Mouse (Mus musculus) bone marrow macrophage, adult 2 months (primary cell): ENCODE data around the gene Kcmf1. TPM values are rescaled to one million over a fixed set of nuclear protein-coding genes. Genes with fewer than 3 reads are reported as not detected.
"Not testable (repeated sequence)": the region's sequence is repeated elsewhere in the genome, so short reads cannot be mapped to it uniquely, and the experiment has no call there.

Experiments used
- H3K27ac ChIP-seq: 2 replicates; pipeline ENCODE4 v1.5.1; 2012; ENCODE audit warnings: low read depth, low read length; ENCODE audit not compliant: insufficient read depth
- H3K4me1 ChIP-seq: 2 replicates; pipeline ENCODE4 v1.6.1; 2012; ENCODE audit warnings: low read length; ENCODE audit not compliant: control insufficient read depth, insufficient read depth
- H3K4me3 ChIP-seq: 2 replicates; pipeline ENCODE4 v1.5.1; 2012; ENCODE audit warnings: mild to moderate bottlenecking, low read length, moderate library complexity; ENCODE audit not compliant: insufficient read depth
- CTCF ChIP-seq: IDR thresholded peaks from 2 replicates; pipeline ENCODE4 v1.5.1; 2012; ENCODE audit warnings: low read depth, mild to moderate bottlenecking, low read length, moderate library complexity
- POLR2A ChIP-seq: IDR thresholded peaks from 2 replicates; pipeline ENCODE4 v1.6.1; 2012; ENCODE audit warnings: mild to moderate bottlenecking, low read depth, low read length, borderline replicate concordance
- polyA plus RNA-seq: library from polyadenylated mRNA; stranded (reverse); fragments of >200 nt; gene quantifications from 2 replicates; pipeline ENCODE4 v1.2.4, GENCODE M21; 2012; ENCODE audit not compliant: missing spikeins, insufficient read depth, insufficient read length

The Kcmf1 gene
- polyA plus RNA-seq, 1 experiment: 73.8 TPM

DNA sequence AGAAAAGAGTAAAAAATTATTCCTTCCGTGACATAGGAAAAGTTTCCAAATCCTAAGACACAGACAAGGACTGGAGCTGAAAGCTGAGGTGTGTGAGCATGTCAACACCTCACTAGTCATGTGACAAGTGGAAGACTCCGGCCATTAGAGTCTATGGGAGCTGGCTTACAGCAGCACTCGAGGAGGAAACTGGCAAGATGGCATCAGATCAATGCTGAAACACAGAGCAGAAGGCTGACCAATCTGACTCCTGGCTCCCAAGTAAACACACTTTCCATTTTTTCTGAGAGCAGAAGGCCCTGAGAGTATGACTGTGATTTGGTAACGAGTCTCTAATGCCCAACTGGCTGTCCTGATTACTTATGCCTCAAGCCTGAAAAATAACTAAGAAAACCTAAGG is 47.6 kb downstream of the Kcmf1 start:
- Histone ChIP-seq H3K4me1 (peaks cover 17% of the 10 kb centered on the region), H3K27ac (no peak overlapping the region), H3K4me3 (no peak overlapping the region)
- TF ChIP-seq CTCF (no peak), POLR2A (no peak)

DNA sequence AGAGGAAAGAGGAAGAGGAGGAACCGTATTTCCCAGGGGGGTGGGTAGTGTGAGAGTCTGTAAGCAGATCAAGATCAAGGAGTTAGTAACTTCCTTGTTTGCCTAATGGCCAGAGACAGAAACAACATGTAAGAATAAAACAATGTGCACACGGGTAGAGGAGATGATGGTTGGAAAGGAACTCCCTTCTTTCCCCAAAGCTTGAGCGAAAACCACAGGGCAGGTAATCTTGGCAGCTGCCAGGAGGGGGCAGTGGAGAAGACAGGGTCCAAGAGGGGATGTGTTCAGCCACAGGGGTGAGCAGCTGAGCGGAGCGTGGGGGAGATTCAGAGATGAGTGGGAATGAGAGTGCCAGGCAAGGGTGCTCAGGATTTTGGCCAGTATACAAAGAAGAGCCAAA is 48.1 kb downstream of the Kcmf1 start:
- H3K4me1 ChIP-seq: peaks cover 17% of the 10 kb centered on the region

DNA sequence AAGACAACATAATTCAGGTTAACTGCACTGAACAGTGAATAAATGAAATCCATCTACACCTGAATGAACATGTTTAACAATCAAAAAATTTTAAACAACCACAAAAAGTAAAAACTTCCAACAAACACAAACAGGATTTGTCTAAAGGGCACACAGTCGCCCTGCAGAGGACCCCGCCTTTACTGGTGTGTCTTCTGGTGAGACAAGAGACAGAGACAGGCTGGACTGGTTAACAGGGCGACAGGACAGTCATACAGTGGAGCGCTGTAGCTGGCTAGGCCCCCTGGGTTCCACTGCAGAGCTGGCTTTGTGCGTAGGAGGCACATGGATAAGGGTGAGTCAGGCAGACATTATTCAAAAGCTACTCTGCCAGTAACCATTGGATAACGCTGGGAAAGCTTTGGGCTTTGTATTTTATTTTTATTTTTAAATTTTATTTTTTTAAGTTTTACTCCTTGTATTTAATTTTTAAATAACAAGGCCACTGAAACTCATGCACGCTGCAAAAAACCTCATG is 57.7 kb downstream of the Kcmf1 start:
- Histone ChIP-seq H3K4me3 (no peak overlapping the region), H3K27ac (no peak overlapping the region), H3K4me1 (no peaks in the 10 kb centered on the region)
- TF ChIP-seq POLR2A (no peak), CTCF (no peak)

More for the DNA sequence above, 48.1 kb downstream of the Kcmf1 start:
- H3K4me3 ChIP-seq: no peak overlapping the region
- TF ChIP-seq POLR2A: no peak
- no peak for TF ChIP-seq CTCF
- H3K27ac ChIP-seq: no peak overlapping the region

DNA sequence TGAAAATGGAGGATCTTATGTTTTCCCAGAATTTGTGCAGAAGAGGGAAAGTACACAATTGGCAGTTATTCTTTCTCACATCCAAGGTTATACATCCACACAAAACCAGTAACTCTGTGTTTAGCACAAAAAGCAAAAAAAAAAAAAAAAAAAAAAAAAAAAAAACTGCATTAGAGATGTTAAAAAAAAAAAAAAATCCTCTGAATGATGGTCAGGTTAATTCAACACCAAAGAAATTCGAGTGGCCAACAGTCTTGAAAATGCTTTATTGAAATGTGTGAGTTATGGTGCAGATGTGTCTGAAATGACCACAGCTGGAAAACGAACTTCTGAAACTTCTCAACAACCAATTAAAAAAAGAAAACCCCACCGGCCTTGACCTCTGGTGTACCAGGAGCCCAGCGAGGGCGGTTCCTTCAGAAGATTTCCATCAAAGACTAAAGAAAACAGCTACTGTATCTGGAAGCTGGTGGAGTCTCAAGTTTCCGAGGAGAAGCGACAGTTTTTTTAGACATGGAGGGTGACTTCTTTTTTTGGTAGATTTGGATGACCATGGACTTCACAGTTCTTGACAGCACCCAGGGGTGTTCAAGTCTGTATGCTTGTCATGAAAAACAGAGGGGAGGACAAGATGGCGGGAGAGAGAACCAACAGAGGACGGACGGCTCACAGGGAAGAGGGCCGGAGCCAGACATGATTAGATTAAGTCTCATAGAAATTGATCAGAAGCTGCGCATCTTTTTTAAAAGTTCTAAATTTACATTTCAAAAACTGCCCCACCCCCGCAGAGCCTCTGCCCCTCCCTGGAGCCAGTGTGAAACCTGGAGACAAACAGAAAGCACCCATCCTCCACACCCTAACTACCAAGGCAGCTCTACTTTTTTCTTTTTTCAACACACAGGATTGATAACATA is 58.7 kb downstream of the Kcmf1 start:
- no peaks in the 10 kb centered on the region for H3K4me1 ChIP-seq
- TF ChIP-seq POLR2A: no peak
- H3K27ac ChIP-seq: no peak overlapping the region
- no peak overlapping the region for H3K4me3 ChIP-seq

DNA sequence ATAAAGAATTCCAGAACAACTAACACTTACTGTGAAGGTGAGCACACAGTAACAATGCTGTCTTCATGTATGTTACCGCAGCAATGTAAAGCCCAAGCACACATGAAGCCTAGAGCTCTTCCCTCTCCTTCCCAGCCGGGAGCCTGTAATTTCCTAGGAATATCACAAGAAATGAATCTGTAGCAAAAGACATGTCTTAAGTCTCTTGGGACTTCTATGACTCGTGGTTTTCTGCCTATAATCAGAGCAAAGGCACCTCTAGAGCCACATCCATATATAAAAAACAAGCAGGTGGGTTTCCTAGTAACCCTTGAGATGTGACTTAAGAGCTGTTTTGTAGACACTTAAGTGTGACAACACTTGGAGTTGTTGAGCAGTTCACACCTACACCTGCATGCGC is 62.0 kb downstream of the Kcmf1 start:
- Histone ChIP-seq H3K4me3 (no peak overlapping the region), H3K27ac (no peak overlapping the region), H3K4me1 (peaks cover 4% of the 10 kb centered on the region)
- TF ChIP-seq POLR2A (no peak), CTCF (no peak)

DNA sequence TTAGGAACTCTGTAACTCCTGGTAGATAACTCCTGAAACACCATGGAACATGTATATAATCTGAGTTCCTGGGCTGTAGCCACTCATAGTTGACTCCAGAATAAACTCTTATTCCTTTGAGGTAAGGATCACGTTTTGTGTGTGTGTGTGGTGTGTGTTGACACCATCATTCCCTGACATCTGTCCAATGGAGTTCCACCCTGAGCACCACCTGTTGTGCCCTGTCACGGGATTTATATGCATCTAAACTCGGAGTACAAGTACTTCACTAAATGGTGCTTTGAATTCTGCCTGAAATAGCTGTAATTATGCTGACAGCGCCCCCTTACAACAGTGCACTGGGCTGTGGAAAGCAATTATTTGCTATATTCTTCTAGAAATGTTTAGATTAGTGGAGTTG is 65.3 kb downstream of the Kcmf1 start:
- H3K4me1 ChIP-seq: peaks cover 4% of the 10 kb centered on the region
- TF ChIP-seq CTCF (no peak), POLR2A (no peak)
- H3K27ac ChIP-seq: no peak overlapping the region
- no peak overlapping the region for H3K4me3 ChIP-seq

DNA sequence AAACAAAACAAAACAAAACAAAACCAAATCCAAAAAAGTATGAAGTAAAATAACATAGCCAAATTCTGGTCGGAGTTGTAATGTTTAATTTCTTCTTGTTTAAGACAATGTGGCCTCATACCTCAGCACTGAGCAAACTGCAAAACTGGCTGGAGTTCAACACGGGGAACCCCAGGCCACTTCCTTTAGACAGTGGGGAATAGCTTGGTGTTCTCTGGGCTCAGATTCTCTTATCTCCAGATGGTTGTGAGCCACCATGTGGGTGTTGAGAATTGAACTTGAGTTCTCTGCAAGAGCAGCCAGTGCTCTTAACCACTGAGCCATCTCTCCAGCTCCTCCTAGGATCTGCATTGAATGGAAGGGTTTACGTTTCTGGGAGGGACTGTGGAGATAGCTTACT is 67.9 kb downstream of the Kcmf1 start:
- H3K4me3 ChIP-seq: no peak overlapping the region
- no peak for TF ChIP-seq CTCF
- no peak for TF ChIP-seq POLR2A
- H3K4me1 ChIP-seq: peaks cover 4% of the 10 kb centered on the region
- H3K27ac ChIP-seq: no peak overlapping the region

DNA sequence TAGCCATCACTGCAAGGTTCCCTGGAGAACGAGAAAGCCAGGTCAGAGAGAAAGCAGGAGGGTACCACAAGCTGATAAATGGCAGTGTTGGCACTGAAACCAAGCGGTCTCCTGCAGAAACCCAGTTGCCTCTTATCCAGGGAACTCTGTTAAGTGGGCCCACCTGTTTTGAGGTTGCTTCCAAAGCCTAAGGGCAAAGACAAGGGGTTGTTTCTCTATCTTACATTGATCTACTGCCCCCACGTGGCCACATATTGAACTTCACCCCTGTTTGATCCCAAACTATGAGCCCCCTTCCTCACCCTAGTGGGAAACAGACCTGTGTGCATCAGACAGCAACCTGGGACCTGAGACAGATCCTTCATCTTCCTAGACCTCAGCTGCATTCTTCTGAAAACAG is 68.5 kb downstream of the Kcmf1 start:
- Histone ChIP-seq H3K4me1 (peaks cover 4% of the 10 kb centered on the region), H3K27ac (no peak overlapping the region), H3K4me3 (no peak overlapping the region)
- no peak for TF ChIP-seq POLR2A
- TF ChIP-seq CTCF: peak; percentile 54; the same call in 1 of the 2 replicates

DNA sequence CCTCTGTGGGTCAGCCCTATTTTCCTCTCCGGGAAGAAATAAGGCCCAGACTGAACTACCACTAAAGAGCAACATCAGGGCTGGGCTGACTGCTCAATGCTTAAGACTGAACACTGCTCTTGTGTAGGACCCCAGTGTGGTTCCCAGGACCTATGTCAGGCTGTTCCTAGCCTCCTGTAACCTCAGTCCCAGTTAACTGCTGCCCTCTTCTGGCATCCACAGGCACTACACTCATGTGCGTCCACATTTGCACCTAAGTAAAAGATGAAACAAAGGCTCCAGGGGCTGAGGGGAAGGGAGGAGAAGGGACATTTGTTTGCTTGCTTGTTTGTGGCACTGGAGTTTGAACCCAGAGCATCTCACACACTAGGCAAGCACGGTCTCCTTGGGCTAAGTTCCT is 70.9 kb downstream of the Kcmf1 start:
- Histone ChIP-seq H3K27ac (no peak overlapping the region), H3K4me1 (no peaks in the 10 kb centered on the region), H3K4me3 (no peak overlapping the region)
- TF ChIP-seq CTCF: peak; percentile 6; the same call in 1 of the 2 replicates
- no peak for TF ChIP-seq POLR2A

DNA sequence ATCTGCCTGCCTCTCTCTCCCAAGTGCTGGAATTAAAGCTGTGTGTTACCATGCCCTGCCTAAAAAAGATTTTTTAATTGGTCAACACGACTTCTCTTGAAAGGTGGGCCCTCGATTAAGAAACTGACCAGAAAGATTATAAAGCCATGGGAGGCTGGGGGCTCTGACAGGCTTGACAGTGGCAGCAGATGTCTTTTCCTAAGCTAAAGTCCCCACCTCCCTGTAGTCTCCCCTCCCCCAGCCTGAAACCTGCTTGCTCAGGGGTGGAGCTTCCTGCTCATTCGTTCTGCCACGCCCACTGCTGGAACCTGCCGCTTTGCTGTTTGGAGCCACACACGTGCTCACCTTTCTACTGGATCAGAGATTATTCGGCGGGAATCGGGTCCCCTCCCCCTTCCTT is 71.7 kb downstream of the Kcmf1 start:
- H3K4me3 ChIP-seq, H3K27ac ChIP-seq, H3K4me1 ChIP-seq: not testable (repeated sequence)

DNA sequence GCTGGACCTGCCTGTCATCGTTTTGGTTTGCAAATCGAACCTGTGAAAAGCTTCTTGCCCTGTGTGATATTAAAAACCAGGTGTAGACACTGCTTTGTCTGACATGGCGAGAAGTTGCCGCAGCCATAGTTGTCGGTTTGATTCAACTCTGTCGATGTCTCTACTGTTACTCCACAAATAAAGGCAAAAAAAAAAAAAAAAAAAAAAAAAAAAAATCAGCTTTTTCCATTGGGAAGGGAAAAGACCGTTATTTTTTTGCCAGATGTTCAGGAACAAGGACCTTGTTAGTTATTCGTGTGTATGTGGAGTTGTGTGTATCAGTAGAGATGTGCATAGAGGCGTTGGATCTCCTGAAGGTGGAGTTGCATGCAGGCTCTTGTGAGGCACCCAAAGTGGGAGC is 74.0 kb downstream of the Kcmf1 start:
- TF ChIP-seq POLR2A (no peak), CTCF (no peak)
- Histone ChIP-seq H3K4me3 (no peak overlapping the region), H3K4me1 (no peaks in the 10 kb centered on the region), H3K27ac (no peak overlapping the region)
